Mouse (Mus musculus) thymus, postnatal 0 days (tissue): ENCODE measurements around the gene Gm21118. TPM values are rescaled to one million over a fixed set of nuclear protein-coding genes. Genes with fewer than 3 reads are reported as not detected.
"Not testable (repeated sequence)": the region's sequence is repeated elsewhere in the genome, so short reads cannot be mapped to it uniquely, and the experiment has no call there.

Experiments
- DNase-seq: peaks from one replicate; pipeline ENCODE4 v3.0.0-alpha.2; 2015; ENCODE audit warnings: low spot score
- polyA plus RNA-seq: library from polyadenylated mRNA; unstranded; fragments of >200 nt; fragmentation: Nextera tagmentation; extraction: Ambion mirVana; gene quantifications from 2 replicates; pipeline ENCODE4 v1.2.1, GENCODE M21; 2015

The Gm21118 gene
- polyA plus RNA-seq, result not detected in 2 replicates

DNA sequence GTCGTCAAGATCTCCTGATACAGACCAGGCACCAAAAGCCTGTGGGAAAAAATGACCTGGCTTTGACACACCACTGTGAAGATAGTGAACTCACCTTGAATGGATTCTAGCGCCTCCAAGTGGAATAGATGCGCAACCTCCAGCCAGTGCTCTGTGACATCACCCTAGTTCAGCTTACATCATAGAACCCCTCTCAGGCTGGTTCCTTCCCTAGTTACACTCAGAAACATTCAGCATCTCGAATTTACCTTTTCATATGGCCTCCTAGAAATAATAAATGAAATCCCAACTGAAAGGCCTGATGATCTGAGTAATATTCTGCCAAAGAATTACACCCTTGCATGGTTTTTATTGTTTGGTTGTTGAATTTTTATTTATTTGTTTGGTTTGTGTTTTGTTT, at the start of gene Gm21118:
Gm21118 (minus strand) TSS at position 101 of the 400 bp plus-strand sequence.
- DNase-seq, result not testable (repeated sequence)

DNA sequence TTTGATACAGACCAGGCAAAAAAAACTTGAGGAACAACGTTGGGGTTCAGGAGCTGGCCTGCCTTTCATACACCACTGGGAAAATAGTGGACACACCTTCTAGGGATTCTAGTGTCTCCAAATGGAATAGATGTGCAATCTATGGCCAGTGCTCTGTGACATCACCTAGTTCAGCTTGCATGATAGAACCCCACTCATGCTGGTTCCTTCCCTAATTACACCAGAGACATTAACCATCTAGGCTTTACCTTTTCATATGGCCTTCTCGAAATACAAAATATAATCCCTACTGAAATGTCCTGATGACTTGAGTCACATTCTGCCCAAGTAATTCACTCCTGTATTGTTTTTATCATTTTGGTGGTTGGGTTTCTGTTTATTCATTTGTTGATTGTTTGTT, 29.7 kb upstream of the Gm21118 start, which contains the start of the genes Gm29423 and Gm29644:
Gm29423 (minus strand) TSS at position 101 of the 400 bp plus-strand sequence.
Gm29644 (minus strand) TSS at position 157 of the 400 bp plus-strand sequence.
- DNase-seq, result not testable (repeated sequence)

Other genes starting within 250 kb of the Gm21118 start
- gene Gm29423, start 29.6 kb upstream of the Gm21118 start, polyA plus RNA-seq, result not detected in 2 replicates
- gene Gm29644, start 29.7 kb upstream of the Gm21118 start, polyA plus RNA-seq, result not detected in 2 replicates
- gene Gm20888, start 168.2 kb upstream of the Gm21118 start, polyA plus RNA-seq, result not detected in 2 replicates